Mouse (Mus musculus) small intestine, adult 10 weeks (tissue): ENCODE results near the gene Zfp648. TPM values are rescaled to one million over a fixed set of nuclear protein-coding genes. Genes with fewer than 3 reads are reported as not detected.

Experiments used
- polyA plus RNA-seq: library from polyadenylated mRNA; stranded (reverse); fragments of 350-450 nt; fragmentation: Illumina TruSeq; extraction: RNeasy Lipid Tissue Mini Kit (QIAGEN cat#74804); gene quantifications from one replicate; pipeline ENCODE4 v1.2.3, GENCODE M21; 2014; ENCODE audit warnings: low replicate concordance

The Zfp648 gene
- polyA plus RNA-seq, result not detected

GRCm38 (mm10) chr1:154200955-154201722, at the start of gene Zfp648:
Gene Zfp648, plus strand, starts transcription at chr1:154201187.

